Mouse (Mus musculus) myocyte (in vitro differentiated cells): ENCODE measurements around the gene Chd9.

Experiments
- CEBPB ChIP-seq: IDR thresholded peaks from 2 replicates; pipeline ENCODE4 v1.6.1; 2011; ENCODE audit warnings: mild to moderate bottlenecking, moderate library complexity; ENCODE audit not compliant: poor library complexity, insufficient read depth, severe bottlenecking
- E2F4 ChIP-seq: IDR thresholded peaks from one replicate; pipeline ENCODE4 v1.6.1; 2011; ENCODE audit warnings: mild to moderate bottlenecking, control low read depth, moderate library complexity; ENCODE audit not compliant: insufficient read depth
- MAX ChIP-seq: IDR thresholded peaks from one replicate; pipeline ENCODE4 v1.6.1; 2011; ENCODE audit warnings: low read depth, mild to moderate bottlenecking, control low read depth
- MYOD1 ChIP-seq, 3 experiments: IDR thresholded peaks; one replicate each; pipeline ENCODE4 v1.6.1; 2011; ENCODE audit warnings: control low read depth in 2 of 3, low read depth in 2 of 3, mild to moderate bottlenecking in 2 of 3, moderate library complexity in 1 of 3; ENCODE audit not compliant: insufficient read length in 2 of 3, control insufficient read depth in 1 of 3
- MYOG ChIP-seq, 3 experiments: IDR thresholded peaks; one replicate each; pipeline ENCODE4 v1.6.1; 2011; ENCODE audit warnings: control low read depth in 2 of 3, low read depth in 2 of 3, mild to moderate bottlenecking in 2 of 3; ENCODE audit not compliant: insufficient read length in 2 of 3, control insufficient read depth in 1 of 3, insufficient read depth in 1 of 3
- POLR2A ChIP-seq: IDR thresholded peaks from one replicate; pipeline ENCODE4 v1.6.1; 2011; ENCODE audit warnings: low read depth, mild to moderate bottlenecking, control low read depth, moderate library complexity; ENCODE audit not compliant: insufficient read length
- POLR2AphosphoS2 ChIP-seq: IDR thresholded peaks from one replicate; pipeline ENCODE4 v1.6.1; 2011; ENCODE audit warnings: low read depth, control low read depth; ENCODE audit not compliant: insufficient read length
- REST ChIP-seq: IDR thresholded peaks from one replicate; pipeline ENCODE4 v1.6.1; 2011; ENCODE audit warnings: mild to moderate bottlenecking, control low read depth, moderate library complexity; ENCODE audit not compliant: insufficient read depth, insufficient read length
- SRF ChIP-seq: IDR thresholded peaks from one replicate; pipeline ENCODE4 v1.6.1; 2011; ENCODE audit warnings: low read depth; ENCODE audit not compliant: control insufficient read depth, insufficient read length
- TCF12 ChIP-seq: IDR thresholded peaks from one replicate; pipeline ENCODE4 v1.6.1; 2011; ENCODE audit warnings: mild to moderate bottlenecking, control low read depth; ENCODE audit not compliant: poor library complexity, insufficient read depth, severe bottlenecking
- TCF3 ChIP-seq: IDR thresholded peaks from one replicate; pipeline ENCODE4 v1.6.1; 2011; ENCODE audit warnings: low read depth, control low read depth; ENCODE audit not compliant: insufficient read length
- USF1 ChIP-seq: IDR thresholded peaks from one replicate; pipeline ENCODE4 v1.6.1; 2011; ENCODE audit warnings: low read depth, mild to moderate bottlenecking, control low read depth, moderate library complexity

GRCm38 (mm10) chr8:90882088-90882691 lies 54.0 kb downstream of the Chd9 start:
- no peak for TF ChIP-seq POLR2A
- TF ChIP-seq MYOD1 (IDR thresholded peaks at IDR 0.05; ENCODE audit: control insufficient read depth in 1 of 3, insufficient read length in 2 of 3, low read depth in 2 of 3): no peak
- no peak for TF ChIP-seq MAX
- TF ChIP-seq TCF12: no peak
- TF ChIP-seq USF1: no peak
- no peak for TF ChIP-seq MYOG (IDR thresholded peaks at IDR 0.05; ENCODE audit: control insufficient read depth in 1 of 3, insufficient read depth in 1 of 3, insufficient read length in 2 of 3, low read depth in 2 of 3)
- no peak for TF ChIP-seq E2F4
- no peak for TF ChIP-seq POLR2AphosphoS2
- TF ChIP-seq SRF: no peak
- TF ChIP-seq CEBPB: no peak
- TF ChIP-seq TCF3: no peak
- TF ChIP-seq REST: no peak
